Mouse (Mus musculus) ES-E14 (cell line): ENCODE measurements around the gene Ccdc12. TPM values are rescaled to one million over a fixed set of nuclear protein-coding genes. Genes with fewer than 3 reads are reported as not detected.
A peak's percentile ranks its signal among the peaks of the same experiment; 100 is the strongest.

Experiments used
- DNase-seq: peaks from one replicate; pipeline ENCODE4 v3.0.0-alpha.2; 2013; ENCODE audit warnings: low read depth, low spot score
- H3K27ac ChIP-seq: 2 replicates; pipeline ENCODE4 v1.5.1; 2012; ENCODE audit warnings: low read depth, mild to moderate bottlenecking, low read length, moderate library complexity, mixed read lengths; ENCODE audit not compliant: poor library complexity, insufficient read depth, severe bottlenecking
- H3K36me3 ChIP-seq: 2 replicates; pipeline ENCODE4 v1.6.1; 2012; ENCODE audit warnings: mild to moderate bottlenecking, low read length, moderate library complexity, mixed read lengths; ENCODE audit not compliant: control insufficient read depth, poor library complexity, insufficient read depth, severe bottlenecking
- H3K4me1 ChIP-seq, 2 experiments: fragments of 150-350 bp in 1 of 2; sonication (generic) in 1 of 2; 2 replicates each; pipeline ENCODE4 v1.6.1; 2012; ENCODE audit warnings: low read length in 2 of 2, mild to moderate bottlenecking in 1 of 2, mixed read lengths in 1 of 2; ENCODE audit not compliant: control insufficient read depth in 2 of 2, insufficient read depth in 2 of 2, poor library complexity in 1 of 2
- H3K4me3 ChIP-seq, 2 experiments: fragments of 150-350 bp in 1 of 2; sonication (generic) in 1 of 2; 2 replicates each; pipeline ENCODE4 v1.5.1; 2012; ENCODE audit warnings: low read length in 2 of 2, low read depth in 1 of 2, mild to moderate bottlenecking in 1 of 2, mixed read lengths in 1 of 2; ENCODE audit not compliant: insufficient read depth in 1 of 2, poor library complexity in 1 of 2, severe bottlenecking in 1 of 2
- H3K9ac ChIP-seq: 2 replicates; pipeline ENCODE4 v1.6.1; 2012; ENCODE audit warnings: low read depth, mild to moderate bottlenecking, low read length, mixed read lengths; ENCODE audit not compliant: poor library complexity, insufficient read depth, severe bottlenecking
- H3K9me3 ChIP-seq: fragments of 150-350 bp; sonication (generic); 2 replicates; pipeline ENCODE4 v1.6.1; 2012; ENCODE audit warnings: low read depth, mild to moderate bottlenecking, low read length; ENCODE audit not compliant: control insufficient read depth, insufficient read depth
- CHD2 ChIP-seq: IDR thresholded peaks from 2 replicates; pipeline ENCODE4 v1.6.1; 2014; ENCODE audit warnings: mild to moderate bottlenecking, low read depth, low read length, inconsistent platforms
- HCFC1 ChIP-seq: IDR thresholded peaks from 2 replicates; pipeline ENCODE4 v1.6.1; 2012; ENCODE audit warnings: low read length, inconsistent platforms, borderline replicate concordance; ENCODE audit not compliant: insufficient read depth
- MAFK ChIP-seq: IDR thresholded peaks from 2 replicates; pipeline ENCODE4 v1.6.1; 2014; ENCODE audit warnings: mild to moderate bottlenecking, low read depth, low read length, inconsistent platforms; ENCODE audit not compliant: insufficient read depth
- ZC3H11A ChIP-seq: IDR thresholded peaks from 2 replicates; pipeline ENCODE4 v1.6.1; 2012; ENCODE audit warnings: low read depth, mild to moderate bottlenecking, inconsistent platforms, low read length, borderline replicate concordance
- ZNF384 ChIP-seq: IDR thresholded peaks from 2 replicates; pipeline ENCODE4 v1.6.1; 2012; ENCODE audit warnings: low read depth, low read length, inconsistent platforms
- in situ Hi-C, 2 experiments: fragments of 600-800 bp; cut with MboI; formaldehyde crosslinking; loops; one replicate each; pipeline ENCODE4 v1.15.1; 2025; ENCODE audit warnings: low sequenced_read_pairs in 2 of 2, inconsistent platforms in 1 of 2; ENCODE audit not compliant: unreplicated experiment in 2 of 2
- total RNA-seq: library from RNA; depleted of rRNA; stranded (reverse); fragments of 300-350 nt; gene quantifications from 2 replicates; pipeline ENCODE4 v1.2.3, GENCODE M21; 2012

Ccdc12 gene
- total RNA-seq, 1 experiment = 79.9 TPM

GRCm38 (mm10) chr9:110625350-110625908, 30.9 kb upstream of the Ccdc12 start:
- TF ChIP-seq MAFK (no peak), HCFC1 (no peak), ZC3H11A (no peak), CHD2 (no peak), ZNF384 (no peak)
- H3K9me3 ChIP-seq = no peaks in the 10 kb centered on the region
- DNase-seq = no peak
- H3K9ac ChIP-seq = peak overlapping the region; percentile 53
- peak overlapping the region; percentile 56 to 83 for H3K4me3 ChIP-seq
- no peak overlapping the region for H3K27ac ChIP-seq
- in situ Hi-C loops = no loop called here
- H3K36me3 ChIP-seq = peaks cover 23% of the 10 kb centered on the region; the same call in 1 of the 2 replicates
- peaks cover 0 to 13% of the 10 kb centered on the region in 2 experiments; a peak in 1 of 4 replicates for H3K4me1 ChIP-seq

- Histone ChIP-seq H3K9me3 (no peaks in the 10 kb centered on the region), H3K27ac (no peak overlapping the region), H3K9ac (no peak overlapping the region), H3K4me1 (peaks cover 2 to 17% of the 10 kb centered on the region in 2 experiments; a peak in 1 of 4 replicates), H3K4me3 (no peak overlapping the region), H3K36me3 (peaks cover 12% of the 10 kb centered on the region; the same call in 1 of the 2 replicates)
- in situ Hi-C loops = no loop called here
- no peak for TF ChIP-seq HCFC1
- no peak for TF ChIP-seq ZC3H11A
- no peak for DNase-seq
These were observed 26.1 kb upstream of the Ccdc12 start for GRCm38 (mm10) chr9:110630171-110630570.

GRCm38 (mm10) chr9:110631191-110631590, 25.1 kb upstream of the Ccdc12 start:
- TF ChIP-seq ZNF384 (no peak), CHD2 (no peak), ZC3H11A (peak; percentile 47; the same call in 1 of the 2 replicates), MAFK (no peak), HCFC1 (peak; percentile 42; the same call in 1 of the 2 replicates)
- Histone ChIP-seq H3K36me3 (peaks cover 10% of the 10 kb centered on the region; the same call in 1 of the 2 replicates), H3K27ac (no peak overlapping the region), H3K4me1 (peaks cover 2 to 13% of the 10 kb centered on the region in 2 experiments; a peak in 1 of 4 replicates), H3K4me3 (peak overlapping the region; percentile 57 to 74), H3K9ac (no peak overlapping the region; the same call in 1 of the 2 replicates), H3K9me3 (no peaks in the 10 kb centered on the region)
- in situ Hi-C loops = no loop called here
- DNase-seq = no peak

GRCm38 (mm10) chr9:110631651-110632275, 24.5 kb upstream of the Ccdc12 start:
- peak overlapping the region; percentile 57 to 74 for H3K4me3 ChIP-seq
- H3K4me1 ChIP-seq = peaks cover 2 to 13% of the 10 kb centered on the region in 2 experiments; a peak in 1 of 4 replicates
- H3K27ac ChIP-seq = no peak overlapping the region
- no peaks in the 10 kb centered on the region for H3K9me3 ChIP-seq
- peaks cover 8% of the 10 kb centered on the region; the same call in 1 of the 2 replicates for H3K36me3 ChIP-seq
- TF ChIP-seq CHD2 (no peak), HCFC1 (no peak), ZNF384 (no peak), ZC3H11A (no peak), MAFK (no peak)
- in situ Hi-C loops = no loop called here
- H3K9ac ChIP-seq = peak overlapping the region; percentile 29
- no peak for DNase-seq
